In genomic region chr14:33371248-33371647, GRCm38 (mm10) we compare ENCODE assay signal across 8 mouse cellular contexts.
A peak's percentile ranks its signal among the peaks of the same experiment; 100 is the strongest.
DNase-seq lines count a peak whose midpoint lies in the region; ATAC-seq lines count a peak whose summit lies in the region.

No protein-coding gene starts in this region.

- no peaks in the 10 kb centered on the region for H3K9me3 ChIP-seq in forebrain, embryonic 14.5 days (replicated peaks; ENCODE audit: control insufficient read depth, low read length)
- H3K9me3 ChIP-seq in hindbrain, embryonic 11.5 days (ENCODE audit: control insufficient read depth, low read length), result no peaks in the 10 kb centered on the region

- no peak overlapping the region for H3K4me2 ChIP-seq in forebrain, embryonic 14.5 days (ENCODE audit: low read length)
- H3K4me2 ChIP-seq in hindbrain, embryonic 11.5 days (replicated peaks; ENCODE audit: low read depth, low read length), result no peak overlapping the region

- no peak overlapping the region for H3K9ac ChIP-seq in forebrain, embryonic 14.5 days (ENCODE audit: low read length)
- H3K9ac ChIP-seq in hindbrain, embryonic 11.5 days (ENCODE audit: low read depth, low read length), result no peak overlapping the region

- no peaks in the 10 kb centered on the region for H3K27me3 ChIP-seq in forebrain, embryonic 14.5 days (replicated peaks; ENCODE audit: control insufficient read depth, insufficient read depth, low read length)
- no peaks in the 10 kb centered on the region for H3K27me3 ChIP-seq in hindbrain, embryonic 11.5 days (ENCODE audit: control insufficient read depth, insufficient read depth, low read length)

- no peak overlapping the region for H3K4me3 ChIP-seq in forebrain, embryonic 14.5 days (ENCODE audit: low read depth, low read length)
- H3K4me3 ChIP-seq in hindbrain, embryonic 11.5 days (ENCODE audit: low read depth, low read length), result no peak overlapping the region

- H3K4me1 ChIP-seq in forebrain, embryonic 14.5 days (ENCODE audit: control insufficient read depth, insufficient read depth, low read length), result no peaks in the 10 kb centered on the region
- no peaks in the 10 kb centered on the region; the same call in 1 of the 2 replicates for H3K4me1 ChIP-seq in hindbrain, embryonic 11.5 days (replicated peaks; ENCODE audit: control insufficient read depth, insufficient read depth, low read length)

- 19% methylated on average over 3 of the region's 3 CpGs for WGBS in forebrain, embryonic 14.5 days
- 21% methylated on average over 3 of the region's 3 CpGs for WGBS in hindbrain, embryonic 11.5 days

- H3K36me3 ChIP-seq in forebrain, embryonic 14.5 days (ENCODE audit: control insufficient read depth, insufficient read depth, low read length), result no peaks in the 10 kb centered on the region
- no peaks in the 10 kb centered on the region for H3K36me3 ChIP-seq in hindbrain, embryonic 11.5 days (ENCODE audit: control insufficient read depth, insufficient read depth, low read length)

- no peak overlapping the region for H3K27ac ChIP-seq in forebrain, embryonic 14.5 days (ENCODE audit: low read depth, low read length)
- no peak overlapping the region for H3K27ac ChIP-seq in hindbrain, embryonic 11.5 days (ENCODE audit: low read depth, low read length)

- no peak for ATAC-seq in CD4-positive, CD25-positive, alpha-beta regulatory T cell, adult 4 months
- peak; percentile 61; the same call in 1 of the 2 replicates for ATAC-seq in forebrain, embryonic 14.5 days
- ATAC-seq in hindbrain, embryonic 11.5 days (ENCODE audit: low FRiP score), result peak; percentile 25; the same call in 1 of the 2 replicates

- DNase-seq in CD4-positive, CD25-positive, alpha-beta regulatory T cell, adult 2 months (ENCODE audit: low read depth, low spot score), result peak; percentile 57
- DNase-seq in cerebellum, adult 11-12 months, result peak; percentile 71
- DNase-seq in forebrain, embryonic 14.5 days (ENCODE audit: low spot score), result peak; percentile 77
- peak; percentile 69 for DNase-seq in hindbrain, embryonic 11.5 days (ENCODE audit: low spot score)
- DNase-seq in layer of hippocampus, adult 8-10 months (ENCODE audit: low spot score in 2 of 2), result peak; percentile 63 to 67
- peak; percentile 80 for DNase-seq in lung, postnatal 36 days
- peak; percentile 85 for DNase-seq in right cerebral cortex, adult 18-20 months
